Mouse (Mus musculus) retina, postnatal 7 days (tissue): ENCODE data around the gene Man2b2.

ENCODE experiments used
- DNase-seq: peaks from one replicate; pipeline ENCODE4 v3.0.0-alpha.2; 2012; ENCODE audit warnings: low read depth, low spot score

Gene Man2b2

DNA sequence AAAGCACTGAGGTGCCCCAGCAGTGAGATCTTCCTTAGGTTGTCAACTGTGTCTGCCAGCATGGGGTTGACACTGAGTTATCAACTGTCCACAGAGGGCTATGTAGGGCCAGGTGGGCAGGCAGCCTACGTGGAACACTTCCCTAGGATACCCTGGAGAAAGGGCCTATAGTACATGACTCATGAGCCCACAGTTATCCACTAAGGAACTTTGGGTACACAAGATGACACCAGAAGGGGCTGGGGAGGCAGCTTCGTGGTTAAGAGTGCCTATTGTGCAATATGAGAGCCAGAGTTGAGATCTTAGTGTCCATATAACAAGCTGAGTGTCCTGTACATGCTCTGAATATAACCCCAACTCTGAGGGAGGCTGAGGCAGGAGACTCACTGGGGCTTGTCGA lies 60.9 kb downstream of the Man2b2 start:
- DNase-seq = no peak

DNA sequence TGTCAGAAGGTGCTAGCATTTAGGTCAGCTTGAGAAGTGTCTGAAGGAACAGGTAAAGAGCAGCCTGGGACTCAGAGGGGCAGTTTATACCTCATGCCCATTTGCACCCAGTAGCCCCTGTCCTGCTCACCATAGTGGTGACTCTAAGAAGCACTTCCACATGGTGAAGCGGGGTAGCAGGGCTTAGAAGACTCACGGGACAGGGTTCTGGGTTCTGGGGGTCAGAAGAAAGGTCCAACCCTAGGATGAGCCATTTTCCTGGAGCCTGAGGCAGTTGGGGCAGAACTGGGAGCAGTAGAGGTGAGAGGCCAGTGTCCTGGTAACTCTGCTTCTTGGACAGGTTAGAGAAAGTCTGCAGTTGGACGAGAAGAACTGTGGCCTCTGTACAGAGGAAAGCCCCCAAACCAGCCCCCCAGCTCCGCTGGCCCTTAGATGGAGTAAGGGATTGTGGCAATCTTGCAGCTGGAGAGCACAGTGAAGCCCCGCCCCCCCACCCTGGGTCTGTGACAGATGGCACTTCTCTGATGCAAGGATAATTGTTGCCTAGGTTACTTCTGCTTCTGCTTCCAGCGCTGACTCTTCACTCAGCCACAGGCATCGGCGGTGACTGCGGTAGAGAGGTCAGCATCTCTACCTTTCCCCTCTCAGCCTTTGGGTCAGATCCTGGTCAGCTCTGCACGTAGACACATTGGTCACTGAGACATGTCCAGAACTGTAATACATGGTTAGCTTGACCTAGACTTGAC lies 63.3 kb downstream of the Man2b2 start:
- DNase-seq = peak; percentile 27

DNA sequence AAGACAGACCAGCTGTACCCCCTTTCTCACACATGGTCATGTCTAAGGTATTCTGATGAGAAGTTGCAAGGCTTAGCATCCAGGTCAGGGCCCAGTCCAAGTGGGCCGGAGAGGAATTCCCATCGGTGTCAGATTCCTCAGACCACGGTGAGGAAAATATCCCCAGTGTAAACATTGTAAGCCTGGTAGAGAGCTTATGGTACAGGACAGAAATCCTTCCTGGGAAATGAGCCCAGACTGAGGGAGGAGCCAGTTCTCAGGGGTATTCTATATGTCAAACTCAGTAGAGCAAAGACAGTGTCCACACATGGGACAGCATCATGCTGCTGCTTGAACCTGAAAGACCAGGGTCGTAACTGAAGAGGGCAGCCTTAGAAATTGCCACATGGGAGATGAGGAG lies 70.6 kb downstream of the Man2b2 start:
- DNase-seq = no peak

DNA sequence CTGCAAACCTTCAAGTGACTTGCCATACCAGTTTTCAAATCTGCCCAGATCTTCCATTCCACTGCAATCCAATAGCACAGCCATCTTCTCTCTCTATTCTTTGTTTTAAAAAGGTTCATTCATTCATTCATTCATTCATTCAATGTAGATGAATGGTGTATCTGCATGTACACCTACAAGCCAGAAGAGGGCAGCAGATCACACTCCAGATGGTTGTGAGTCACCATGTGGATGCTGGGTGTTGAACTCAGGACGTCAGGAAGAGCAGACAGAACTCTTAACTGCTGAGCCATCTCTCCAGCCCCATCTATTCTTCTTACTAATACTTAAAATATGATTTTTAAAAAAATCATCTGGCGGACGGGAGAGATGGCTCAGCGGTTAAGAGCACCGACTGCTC lies 73.4 kb downstream of the Man2b2 start:
- DNase-seq = no peak
